Mouse (Mus musculus) liver, embryonic 14.5 days (tissue): ENCODE data around the gene Ankrd55.

Source experiments
- CTCF ChIP-seq: IDR thresholded peaks from 2 replicates; pipeline ENCODE4 v1.5.1; 2016; ENCODE audit warnings: antibody characterized with exemption, low read depth, control low read depth
- EP300 ChIP-seq: IDR thresholded peaks from 2 replicates; pipeline ENCODE4 v1.6.1; 2016; ENCODE audit warnings: antibody characterized with exemption, low read depth

- no peak for TF ChIP-seq CTCF
- TF ChIP-seq EP300, result no peak
Observed at GRCm38 (mm10) chr13:112407776-112408490, 119.7 kb downstream of the Ankrd55 start.
